Mouse (Mus musculus) embryo, embryonic 11.5 days (tissue): ENCODE data around the gene Ankrd2.

ENCODE experiments used
- DNase-seq: peaks from one replicate; pipeline ENCODE4 v3.0.0-alpha.2; 2012; ENCODE audit warnings: low read depth, low spot score

The Ankrd2 gene

GRCm38 (mm10) chr19:42015001-42015400 is 20.8 kb upstream of the Ankrd2 start:
- no peak for DNase-seq

DNA sequence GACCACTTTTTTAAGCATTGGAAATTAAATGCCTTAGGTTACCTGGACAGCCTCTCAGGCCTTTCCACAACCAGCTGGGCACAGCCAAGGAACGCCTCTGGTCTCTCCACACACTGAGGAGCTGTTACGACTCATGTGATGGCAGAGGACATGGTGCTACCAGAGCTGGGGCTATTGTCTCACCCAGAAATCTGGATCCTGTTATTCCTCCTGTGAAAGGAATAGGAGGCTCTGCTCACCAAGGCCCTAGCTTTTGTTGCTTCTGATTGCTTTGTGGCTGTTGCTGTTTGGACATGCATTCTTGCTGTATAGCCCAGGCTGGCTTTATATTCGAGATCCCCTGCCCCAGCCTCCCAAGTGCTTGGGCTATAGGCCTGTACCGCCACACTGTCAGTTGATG is 19.5 kb upstream of the Ankrd2 start:
- no peak for DNase-seq

DNA sequence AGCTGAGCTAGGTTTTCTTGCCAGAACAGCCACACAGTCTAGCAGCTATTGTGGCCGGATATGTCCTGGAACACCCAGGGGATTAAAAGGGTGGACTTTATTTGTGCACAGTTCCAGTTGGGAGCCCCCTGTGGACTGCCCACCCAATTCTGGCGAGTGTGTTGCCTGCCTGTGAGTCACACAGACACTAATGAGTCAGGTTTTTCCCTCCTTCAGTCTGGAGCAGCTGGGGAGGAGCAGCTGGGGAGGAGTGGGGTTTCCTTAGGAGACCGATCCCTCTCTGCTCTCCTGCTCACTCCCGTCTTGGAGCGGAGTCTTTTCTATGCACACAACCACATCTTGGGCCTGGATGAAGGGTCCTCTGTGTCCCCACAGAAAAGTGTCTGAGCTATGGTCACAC is 19.0 kb upstream of the Ankrd2 start:
- no peak for DNase-seq

- DNase-seq: no peak
These were observed 18.2 kb upstream of the Ankrd2 start for GRCm38 (mm10) chr19:42017399-42018247.

DNA sequence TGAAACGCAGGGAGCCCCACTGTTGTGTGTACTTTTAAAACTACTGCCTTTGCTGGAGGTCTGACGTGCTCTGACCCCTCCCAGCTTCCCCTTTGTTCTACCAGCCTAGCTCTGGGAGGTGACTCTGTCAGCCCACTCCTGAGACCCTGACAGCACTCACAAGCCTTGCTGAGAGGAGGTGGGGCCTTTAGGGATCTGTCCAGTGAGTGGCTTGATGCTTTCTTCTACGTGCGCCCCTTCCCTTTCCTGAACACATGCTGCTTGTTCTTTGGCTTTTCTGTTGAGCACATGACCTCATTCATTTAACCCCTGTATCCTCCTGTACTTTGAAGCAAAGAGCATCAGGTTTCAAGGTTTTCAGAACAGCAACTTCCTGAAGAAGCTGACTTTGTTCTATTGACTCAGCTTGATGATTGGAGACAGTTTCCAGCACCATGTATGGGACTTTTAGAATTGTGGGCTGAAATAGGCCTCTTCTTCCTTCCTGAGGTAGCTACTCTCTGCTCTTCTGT is 16.7 kb upstream of the Ankrd2 start:
- no peak for DNase-seq

GRCm38 (mm10) chr19:42021681-42022541 is 13.9 kb upstream of the Ankrd2 start:
- no peak for DNase-seq

DNA sequence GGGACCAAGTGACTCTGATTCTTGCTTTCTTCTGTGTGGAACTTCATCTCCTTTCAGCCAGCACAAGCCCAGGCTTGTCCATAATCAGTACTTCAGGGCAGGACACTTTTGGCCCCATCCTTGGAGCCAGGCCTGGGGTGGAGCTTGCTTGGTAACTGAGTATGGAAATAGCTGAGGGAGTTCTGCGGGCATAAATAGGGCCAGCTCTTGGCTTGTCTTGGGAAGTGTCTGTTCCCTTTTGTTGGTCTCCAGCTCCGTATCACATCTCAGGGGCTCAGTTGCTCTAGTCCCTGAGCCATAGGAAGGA is 13.3 kb upstream of the Ankrd2 start:
- no peak for DNase-seq

- DNase-seq: peak; percentile 69
These were observed 9.6 kb upstream of the Ankrd2 start for GRCm38 (mm10) chr19:42026158-42026557.

- no peak for DNase-seq
These were observed 4.7 kb upstream of the Ankrd2 start for GRCm38 (mm10) chr19:42031112-42031511.

DNA sequence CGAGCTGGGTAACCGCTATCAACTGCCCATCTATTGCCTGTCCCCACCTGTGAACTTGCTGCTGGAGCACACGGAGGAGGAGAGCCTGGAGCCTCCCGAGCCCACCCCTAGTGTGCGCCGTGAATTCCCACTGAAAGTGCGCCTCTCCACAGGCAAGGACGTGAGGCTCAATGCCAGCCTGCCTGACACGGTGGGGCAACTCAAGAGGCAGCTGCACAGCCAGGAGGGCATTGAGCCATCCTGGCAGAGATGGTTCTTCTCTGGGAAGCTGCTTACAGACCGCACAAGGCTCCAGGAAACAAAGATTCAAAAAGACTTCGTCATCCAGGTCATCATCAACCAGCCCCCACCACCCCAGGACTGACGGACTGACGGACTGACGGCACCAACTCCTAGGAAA is 2.2 kb upstream of the Ankrd2 start:
- DNase-seq: no peak

- no peak for DNase-seq
These were observed 1.5 kb upstream of the Ankrd2 start for GRCm38 (mm10) chr19:42034146-42034775.

- no peak for DNase-seq
These were observed 832 bp upstream of the Ankrd2 start for GRCm38 (mm10) chr19:42034881-42035455.

GRCm38 (mm10) chr19:42036357-42036756 is 557 bp downstream of the Ankrd2 start:
- no peak for DNase-seq

DNA sequence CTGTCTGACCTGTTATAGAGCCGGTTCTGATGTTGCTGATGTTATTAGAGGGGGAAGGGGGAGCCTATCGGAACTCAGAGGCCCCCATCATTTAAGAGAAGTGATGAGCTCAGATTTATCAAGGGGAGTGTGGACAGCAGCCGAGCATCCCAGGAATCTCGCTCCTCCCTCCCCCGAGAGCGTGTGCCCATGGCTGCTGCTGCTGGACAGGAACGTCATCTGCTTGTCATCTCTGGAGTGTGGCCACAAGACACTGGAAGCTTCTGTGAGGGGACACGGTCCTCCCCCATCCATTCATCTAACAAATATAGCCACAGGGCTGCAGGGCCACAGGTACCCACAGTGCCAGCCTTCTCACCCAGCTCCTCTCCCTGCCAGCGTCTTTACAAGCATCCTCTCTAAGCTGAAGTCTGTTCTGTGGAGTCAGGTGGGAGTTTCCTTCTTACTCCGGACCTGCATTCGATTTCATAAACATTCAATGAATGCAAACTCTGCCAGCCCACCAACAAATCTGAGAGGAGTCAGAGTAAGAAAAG is 1.4 kb downstream of the Ankrd2 start:
- DNase-seq: no peak

DNA sequence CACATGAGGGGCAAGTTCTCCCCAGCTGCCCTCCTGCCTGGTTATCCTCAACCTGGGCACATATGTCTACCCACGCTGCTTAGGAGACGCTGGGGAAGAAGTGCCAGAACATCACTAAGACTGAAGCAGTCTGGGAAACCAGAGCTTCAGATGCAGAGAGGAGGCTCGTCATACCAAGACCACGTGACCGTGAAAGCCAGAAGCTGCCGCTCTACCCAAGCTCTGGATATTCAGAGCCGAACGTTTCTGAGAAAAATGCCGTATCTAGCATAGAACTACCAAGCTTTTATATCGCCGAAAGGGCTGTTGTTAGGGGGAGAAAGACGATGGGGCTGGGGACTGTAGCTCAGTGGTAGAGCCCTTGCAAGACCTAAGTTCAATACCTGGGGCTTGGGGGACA is 2.5 kb downstream of the Ankrd2 start:
- DNase-seq: no peak

- DNase-seq: no peak
These were observed 8.2 kb downstream of the Ankrd2 start for GRCm38 (mm10) chr19:42043988-42044387.

DNA sequence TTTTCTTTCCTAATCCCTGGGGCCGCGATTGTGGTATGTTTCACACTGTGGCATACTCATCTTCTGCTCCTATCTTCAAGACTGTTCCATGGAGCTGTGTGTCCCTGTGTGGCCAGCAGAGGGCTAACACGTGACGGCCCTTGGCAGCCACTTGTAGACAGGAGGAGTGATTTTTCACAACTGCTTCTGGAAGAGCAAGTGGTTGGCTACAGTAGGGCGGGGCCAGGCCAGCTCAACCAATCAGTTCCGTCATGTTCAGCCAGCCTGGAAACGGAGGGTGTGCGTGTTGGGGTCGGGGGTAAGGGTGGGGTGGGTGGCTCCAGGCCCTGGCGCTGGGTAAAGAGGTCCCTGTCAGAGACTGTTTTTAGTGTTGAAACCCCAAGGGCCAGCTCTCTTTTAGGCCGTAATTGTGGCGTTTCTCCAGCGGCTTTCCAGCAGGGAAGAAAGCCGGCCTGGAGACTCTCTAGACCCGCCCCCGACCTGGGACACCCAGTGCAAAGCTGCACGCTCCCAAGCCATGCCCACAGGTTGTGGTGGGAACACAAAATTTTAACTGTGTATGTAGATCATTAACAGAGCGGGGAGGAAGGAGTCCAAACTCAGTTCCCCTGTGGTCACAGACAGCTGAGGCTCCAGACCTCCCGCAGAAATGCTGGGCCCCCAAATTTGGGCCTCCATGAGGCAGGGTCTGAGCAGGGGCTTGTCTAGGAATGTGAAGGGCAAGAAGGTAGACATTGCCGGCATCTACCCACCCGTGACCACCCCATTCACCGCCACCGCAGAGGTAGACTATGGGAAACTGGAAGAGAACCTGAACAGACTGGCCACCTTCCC is 9.7 kb downstream of the Ankrd2 start, which contains the start of gene Hoga1:
Gene Hoga1, plus strand, starts transcription at position 342 of the 834 bp plus-strand sequence.
- peak; percentile 54 for DNase-seq

- no peak for DNase-seq
These were observed 14.5 kb downstream of the Ankrd2 start for GRCm38 (mm10) chr19:42050251-42050650.

GRCm38 (mm10) chr19:42051351-42051750 is 15.6 kb downstream of the Ankrd2 start:
- DNase-seq: no peak

- no peak for DNase-seq
These were observed 16.1 kb downstream of the Ankrd2 start, which contains the start of gene 4933411K16Rik for GRCm38 (mm10) chr19:42051948-42052347. Gene 4933411K16Rik, plus strand, starts transcription at chr19:42052248.
